Mouse (Mus musculus): ENCODE results near the gene Wdfy1. TPM values are rescaled to one million over a fixed set of nuclear protein-coding genes. Genes with fewer than 3 reads are reported as not detected.

Gene Wdfy1
- polyA plus RNA-seq, 1 experiment: 400 TPM

GRCm38 (mm10) chr1:79739726-79740125 is 36.2 kb downstream of the Wdfy1 start:
- TF ChIP-seq CTCF (IDR thresholded peaks at IDR 0.05; ENCODE audit: control insufficient read depth, insufficient read depth, insufficient replicate concordance, low read depth, low read length): no peak
- no peak for TF ChIP-seq POLR2A (IDR thresholded peaks at IDR 0.05; ENCODE audit: control insufficient read depth, low read depth, low read length)
- H3K36me3 ChIP-seq (ENCODE audit: control insufficient read depth, insufficient read depth, low read length): no peaks in the 10 kb centered on the region

GRCm38 (mm10) chr1:79736408-79736807 is 39.5 kb downstream of the Wdfy1 start:
- no peaks in the 10 kb centered on the region for H3K4me1 ChIP-seq (ENCODE audit: control insufficient read depth, insufficient read depth, low read length)
- H3K4me3 ChIP-seq (ENCODE audit: control insufficient read depth, low read depth, low read length): no peak overlapping the region
- H3K27ac ChIP-seq (ENCODE audit: control insufficient read depth, insufficient read depth, low read depth, low read length): no peak overlapping the region
- no peaks in the 10 kb centered on the region for H3K27me3 ChIP-seq (ENCODE audit: control insufficient read depth, insufficient read depth, low read length)
- no peaks in the 10 kb centered on the region for H3K36me3 ChIP-seq (ENCODE audit: control insufficient read depth, insufficient read depth, low read length)
- no peak for TF ChIP-seq CTCF (IDR thresholded peaks at IDR 0.05; ENCODE audit: control insufficient read depth, insufficient read depth, insufficient replicate concordance, low read depth, low read length)
- no peak for TF ChIP-seq POLR2A (IDR thresholded peaks at IDR 0.05; ENCODE audit: control insufficient read depth, low read depth, low read length)

More at GRCm38 (mm10) chr1:79739726-79740125, 36.2 kb downstream of the Wdfy1 start:
- Histone ChIP-seq H3K27me3 (ENCODE audit: control insufficient read depth, insufficient read depth, low read length) (no peaks in the 10 kb centered on the region), H3K4me3 (ENCODE audit: control insufficient read depth, low read depth, low read length) (no peak overlapping the region), H3K4me1 (ENCODE audit: control insufficient read depth, insufficient read depth, low read length) (no peaks in the 10 kb centered on the region), H3K27ac (ENCODE audit: control insufficient read depth, insufficient read depth, low read depth, low read length) (no peak overlapping the region)

DNA sequence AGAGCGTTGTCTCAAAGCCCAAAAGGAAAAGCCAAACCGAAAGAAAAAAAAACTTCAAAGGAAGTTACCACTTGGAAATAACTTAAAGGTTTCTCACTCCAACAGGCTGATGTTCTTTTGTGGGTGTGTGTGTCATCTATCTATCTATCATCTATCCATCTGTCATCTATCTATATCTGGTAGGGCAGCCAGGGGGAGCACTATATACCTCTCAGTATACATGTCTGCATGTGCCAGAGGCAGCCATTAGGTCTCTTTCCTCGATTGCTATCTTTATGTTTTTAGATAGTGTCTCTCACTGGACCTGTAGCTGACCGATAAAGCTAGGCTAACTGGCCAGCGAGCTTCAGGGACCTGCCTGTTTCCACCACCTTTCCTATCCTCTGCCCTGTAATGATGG is 41.1 kb downstream of the Wdfy1 start:
- H3K27ac ChIP-seq (ENCODE audit: control insufficient read depth, insufficient read depth, low read depth, low read length): no peak overlapping the region
- no peak for TF ChIP-seq CTCF (IDR thresholded peaks at IDR 0.05; ENCODE audit: control insufficient read depth, insufficient read depth, insufficient replicate concordance, low read depth, low read length)
- no peak for TF ChIP-seq POLR2A (IDR thresholded peaks at IDR 0.05; ENCODE audit: control insufficient read depth, low read depth, low read length)

DNA sequence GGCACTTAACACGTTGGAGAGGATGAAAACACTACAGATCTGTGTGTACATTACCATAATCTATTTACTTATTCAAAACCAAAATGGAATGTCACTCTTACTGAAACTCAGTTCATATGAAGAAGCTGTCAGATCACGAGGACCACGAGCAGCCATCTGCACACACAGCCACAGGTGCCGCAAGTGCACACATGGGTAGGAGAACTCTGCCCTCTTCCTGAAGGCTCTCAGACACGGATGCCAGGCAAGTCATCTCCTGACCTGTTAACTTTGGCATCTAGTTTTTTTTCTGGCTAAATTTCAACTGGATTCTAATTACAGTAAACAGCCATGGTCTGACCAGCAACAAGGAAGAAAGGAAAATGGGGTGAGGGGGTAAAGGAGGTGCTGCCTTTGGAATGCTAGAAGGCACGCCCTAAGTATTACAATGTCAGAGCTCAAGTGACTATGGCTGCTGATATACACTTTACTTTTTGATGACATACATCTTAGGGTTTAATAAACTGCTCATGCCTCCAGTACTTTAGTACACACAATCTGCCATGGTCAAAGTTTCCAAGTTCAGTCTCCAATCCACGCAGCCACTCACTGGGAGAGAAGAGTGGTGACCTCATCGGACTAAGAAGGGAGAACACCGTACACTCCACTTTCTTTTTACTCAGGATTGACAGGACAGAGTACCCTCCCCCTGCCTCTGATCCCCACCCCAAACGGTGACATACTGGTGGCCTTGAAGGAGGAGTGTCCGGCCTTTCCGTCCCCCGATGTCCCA is 61.6 kb downstream of the Wdfy1 start:
- no peaks in the 10 kb centered on the region for H3K4me1 ChIP-seq (ENCODE audit: control insufficient read depth, insufficient read depth, low read length)
- TF ChIP-seq POLR2A (IDR thresholded peaks at IDR 0.05; ENCODE audit: control insufficient read depth, low read depth, low read length) (no peak), CTCF (IDR thresholded peaks at IDR 0.05; ENCODE audit: control insufficient read depth, insufficient read depth, insufficient replicate concordance, low read depth, low read length) (no peak)
- H3K36me3 ChIP-seq (ENCODE audit: control insufficient read depth, insufficient read depth, low read length): peaks cover 2% of the 10 kb centered on the region
- no peak overlapping the region for H3K27ac ChIP-seq (ENCODE audit: control insufficient read depth, insufficient read depth, low read depth, low read length)
- no peaks in the 10 kb centered on the region for H3K27me3 ChIP-seq (ENCODE audit: control insufficient read depth, insufficient read depth, low read length)
- no peak overlapping the region for H3K4me3 ChIP-seq (ENCODE audit: control insufficient read depth, low read depth, low read length)

More for the DNA sequence above, 41.1 kb downstream of the Wdfy1 start:
- H3K4me3 ChIP-seq (ENCODE audit: control insufficient read depth, low read depth, low read length): no peak overlapping the region
- no peaks in the 10 kb centered on the region for H3K36me3 ChIP-seq (ENCODE audit: control insufficient read depth, insufficient read depth, low read length)
- no peaks in the 10 kb centered on the region for H3K27me3 ChIP-seq (ENCODE audit: control insufficient read depth, insufficient read depth, low read length)
- H3K4me1 ChIP-seq (ENCODE audit: control insufficient read depth, insufficient read depth, low read length): no peaks in the 10 kb centered on the region

GRCm38 (mm10) chr1:79713081-79713480 is 62.9 kb downstream of the Wdfy1 start:
- no peaks in the 10 kb centered on the region for H3K4me1 ChIP-seq (ENCODE audit: control insufficient read depth, insufficient read depth, low read length)
- no peak overlapping the region for H3K4me3 ChIP-seq (ENCODE audit: control insufficient read depth, low read depth, low read length)
- TF ChIP-seq POLR2A (IDR thresholded peaks at IDR 0.05; ENCODE audit: control insufficient read depth, low read depth, low read length) (no peak), CTCF (IDR thresholded peaks at IDR 0.05; ENCODE audit: control insufficient read depth, insufficient read depth, insufficient replicate concordance, low read depth, low read length) (no peak)
- peaks cover 2% of the 10 kb centered on the region for H3K36me3 ChIP-seq (ENCODE audit: control insufficient read depth, insufficient read depth, low read length)
- H3K27ac ChIP-seq (ENCODE audit: control insufficient read depth, insufficient read depth, low read depth, low read length): no peak overlapping the region
- H3K27me3 ChIP-seq (ENCODE audit: control insufficient read depth, insufficient read depth, low read length): no peaks in the 10 kb centered on the region

DNA sequence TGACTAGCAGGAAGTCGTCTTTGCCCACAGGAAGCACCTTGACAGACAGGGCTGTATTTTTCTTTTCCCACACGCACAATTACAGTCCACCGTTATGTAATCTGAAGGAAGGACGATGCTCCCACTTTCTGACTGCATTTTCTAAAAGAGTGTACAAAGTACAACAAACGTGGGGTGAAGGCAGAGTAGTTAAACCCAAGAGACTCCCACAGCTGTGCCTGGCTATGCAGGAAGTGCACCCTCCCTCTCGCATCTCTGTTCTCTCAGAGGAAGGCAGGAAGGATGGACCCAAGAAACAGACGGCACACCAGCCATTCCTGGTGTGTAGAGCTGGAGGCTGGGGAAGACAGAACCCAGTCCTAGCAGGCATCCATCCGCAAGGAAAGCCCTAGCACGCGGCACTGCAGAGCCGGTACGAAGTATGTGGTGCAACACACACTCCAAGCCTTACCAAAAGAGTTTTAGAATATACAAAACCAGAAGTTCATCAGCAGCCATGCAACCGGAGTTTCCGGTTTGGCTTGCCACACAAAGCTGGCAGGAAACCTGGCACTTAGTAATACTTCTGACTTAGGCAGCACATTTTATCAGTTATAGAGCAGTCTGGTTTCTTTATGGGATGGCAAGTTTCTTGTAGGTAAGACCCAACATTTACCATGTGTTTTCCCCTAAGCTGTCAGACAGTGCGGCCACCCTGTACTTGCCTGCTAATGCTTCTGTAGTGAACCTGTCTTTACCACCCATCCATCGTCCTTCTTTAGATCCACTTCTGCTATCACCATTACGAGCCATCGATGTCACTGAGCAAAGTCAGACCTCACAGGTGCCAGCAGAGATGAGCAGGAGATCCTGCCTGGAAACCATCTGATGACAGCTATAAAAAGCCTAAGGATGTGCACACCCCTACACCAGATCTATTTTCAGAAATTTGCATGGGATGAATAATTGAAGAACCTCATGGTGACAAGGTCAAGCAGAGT is 64.5 kb downstream of the Wdfy1 start:
- no peaks in the 10 kb centered on the region for H3K27me3 ChIP-seq (ENCODE audit: control insufficient read depth, insufficient read depth, low read length)
- no peaks in the 10 kb centered on the region for H3K4me1 ChIP-seq (ENCODE audit: control insufficient read depth, insufficient read depth, low read length)
- H3K4me3 ChIP-seq (ENCODE audit: control insufficient read depth, low read depth, low read length): no peak overlapping the region
- no peak for TF ChIP-seq CTCF (IDR thresholded peaks at IDR 0.05; ENCODE audit: control insufficient read depth, insufficient read depth, insufficient replicate concordance, low read depth, low read length)
- no peak for TF ChIP-seq POLR2A (IDR thresholded peaks at IDR 0.05; ENCODE audit: control insufficient read depth, low read depth, low read length)
- H3K27ac ChIP-seq (ENCODE audit: control insufficient read depth, insufficient read depth, low read depth, low read length): no peak overlapping the region
- H3K36me3 ChIP-seq (ENCODE audit: control insufficient read depth, insufficient read depth, low read length): peaks cover 2% of the 10 kb centered on the region

- Histone ChIP-seq H3K36me3 (ENCODE audit: control insufficient read depth, insufficient read depth, low read length) (peaks cover 2% of the 10 kb centered on the region), H3K27ac (ENCODE audit: control insufficient read depth, insufficient read depth, low read depth, low read length) (no peak overlapping the region), H3K27me3 (ENCODE audit: control insufficient read depth, insufficient read depth, low read length) (no peaks in the 10 kb centered on the region), H3K4me1 (ENCODE audit: control insufficient read depth, insufficient read depth, low read length) (no peaks in the 10 kb centered on the region), H3K4me3 (ENCODE audit: control insufficient read depth, low read depth, low read length) (no peak overlapping the region)
- TF ChIP-seq POLR2A (IDR thresholded peaks at IDR 0.05; ENCODE audit: control insufficient read depth, low read depth, low read length) (no peak), CTCF (IDR thresholded peaks at IDR 0.05; ENCODE audit: control insufficient read depth, insufficient read depth, insufficient replicate concordance, low read depth, low read length) (no peak)
Measured at GRCm38 (mm10) chr1:79710678-79711077, 65.3 kb downstream of the Wdfy1 start.
